In the genomic region with DNA sequence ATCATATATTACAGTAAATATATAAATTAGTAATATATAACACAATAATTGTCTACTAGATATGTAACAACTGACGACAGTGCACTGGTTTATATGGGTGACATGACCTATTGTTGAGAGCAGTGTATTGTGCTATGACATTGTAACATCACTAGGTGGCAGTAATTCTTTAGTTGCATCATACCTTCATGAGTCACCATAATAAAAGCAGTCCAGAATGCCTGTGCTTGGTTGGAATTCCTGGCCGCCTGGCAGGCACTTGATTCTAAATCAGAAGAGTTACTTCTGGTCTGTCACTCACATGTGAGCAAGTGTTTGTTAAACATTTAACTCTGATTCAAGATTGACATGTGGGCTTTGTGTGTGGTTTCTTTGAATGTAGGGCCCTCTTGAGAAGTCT, we compare ENCODE assay signal across 9 mouse cellular contexts. TPM values are rescaled to one million over a fixed set of nuclear protein-coding genes. Genes with fewer than 3 reads are reported as not detected.
DNase-seq lines count a peak whose midpoint lies in the region; ATAC-seq and TF ChIP-seq lines count a peak whose summit lies in the region.
"Had no signal": no experiment of that assay in that cellular context is flagged by ENCODE, and none has a peak within 500 bp of the region (broad histone marks: within the 10 kb centered on the region; RNA-seq: fewer than 3 reads in every experiment).

No protein-coding gene starts in this region.

- DNase-seq in heart, adult 8-10 months (ENCODE audit: low spot score), result peak; percentile 30
- peak; percentile 35 for DNase-seq in Patski (ENCODE audit: low read depth, low spot score)
- DNase-seq in embryo, embryonic 10.5 days (ENCODE audit: low spot score), result peak; percentile 66
- DNase-seq in intestine, embryonic 14.5 days (ENCODE audit: low spot score), result no peak
- DNase-seq in lung, adult 18-20 months, result peak; percentile 25 to 34
- peak; percentile 15 for DNase-seq in right cerebral cortex, postnatal 4 days
- DNase-seq in spleen, postnatal 4 days (ENCODE audit: low spot score in 2 of 2), result no peak

- H3K4me2 ChIP-seq in heart, embryonic 12.5 days, result no peak overlapping the region
- H3K4me2 ChIP-seq in intestine, embryonic 14.5 days (ENCODE audit: low read length), result no peak overlapping the region
- H3K4me2 ChIP-seq: lung, embryonic 15.5 days had no signal

- H3K4me3 ChIP-seq in heart, embryonic 12.5 days, result no peak overlapping the region
- H3K4me3 ChIP-seq in intestine, embryonic 14.5 days (ENCODE audit: low read depth, low read length), result no peak overlapping the region
- H3K4me3 ChIP-seq: lung, embryonic 15.5 days had no signal

- no peak overlapping the region for H3K9ac ChIP-seq in heart, embryonic 12.5 days
- no peak overlapping the region for H3K9ac ChIP-seq in intestine, embryonic 14.5 days (ENCODE audit: low read length)
- H3K9ac ChIP-seq: lung, embryonic 15.5 days had no signal

- CTCF ChIA-PET in Patski (lab: Charles Lee), result interaction anchor here (0.7 to 1.4 kb wide), 5 partner anchors 9 to 1248 kb away, joined by 3 to 5 read pairs (median 3); no protein-coding TSS in a partner anchor

- ATAC-seq in heart, embryonic 12.5 days (ENCODE audit: insufficient number of reproducible peaks, low FRiP score), result no peak
- peak; percentile 90 for ATAC-seq in Patski
- ATAC-seq in intestine, embryonic 14.5 days (replicated peaks; ENCODE audit: low FRiP score, low TSS enrichment, low read depth), result peak; percentile 37; the same call in 1 of the 2 replicates

- no peaks in the 10 kb centered on the region for H3K36me3 ChIP-seq in heart, embryonic 12.5 days
- no peaks in the 10 kb centered on the region for H3K36me3 ChIP-seq in intestine, embryonic 14.5 days (ENCODE audit: control insufficient read depth, insufficient read depth, low read length)
- H3K36me3 ChIP-seq: lung, embryonic 15.5 days had no signal

- no peaks in the 10 kb centered on the region for H3K27me3 ChIP-seq in heart, embryonic 12.5 days (replicated peaks)
- no peaks in the 10 kb centered on the region for H3K27me3 ChIP-seq in Patski
- H3K27me3 ChIP-seq in intestine, embryonic 14.5 days (replicated peaks; ENCODE audit: control insufficient read depth, insufficient read depth, low read length), result no peaks in the 10 kb centered on the region
- H3K27me3 ChIP-seq: lung, embryonic 15.5 days had no signal

- no peaks in the 10 kb centered on the region for H3K9me3 ChIP-seq in heart, embryonic 12.5 days (replicated peaks)
- H3K9me3 ChIP-seq in intestine, embryonic 14.5 days (ENCODE audit: control insufficient read depth, low read length), result no peaks in the 10 kb centered on the region
- H3K9me3 ChIP-seq: lung, embryonic 15.5 days had no signal

- no peaks in the 10 kb centered on the region for H3K4me1 ChIP-seq in heart, embryonic 12.5 days (replicated peaks)
- H3K4me1 ChIP-seq in intestine, embryonic 14.5 days (replicated peaks; ENCODE audit: control insufficient read depth, insufficient read depth, low read length), result no peaks in the 10 kb centered on the region
- H3K4me1 ChIP-seq: lung, embryonic 15.5 days had no signal

- 34% methylated on average over 2 of the region's 2 CpGs for WGBS in heart, embryonic 12.5 days
- WGBS in intestine, embryonic 14.5 days, result 38% methylated on average over 2 of the region's 2 CpGs

- no peak overlapping the region for H3K27ac ChIP-seq in heart, embryonic 12.5 days (ENCODE audit: poor library complexity, severe bottlenecking)
- no peak overlapping the region for H3K27ac ChIP-seq in intestine, embryonic 14.5 days (ENCODE audit: low read depth)
- H3K27ac ChIP-seq: lung, embryonic 15.5 days had no signal

- in situ Hi-C loops in Patski (cut with MboI; ENCODE audit: low pct_unique_long_range_greater_than_20kb), result loop anchor here (5.0 kb wide), 2 partner anchors 143 to 1257 kb away; no protein-coding TSS in a partner anchor

- POLR2A ChIA-PET in Patski (lab: Charles Lee), result no interaction called here

- TF ChIP-seq CTCF in Patski (IDR thresholded peaks at IDR 0.05), result peak; percentile 70

RNA-seq across cellular contexts. Expression of gene Crbn, which starts 5.0 kb away (rescaled TPM):
- 10 to 100 TPM; 47.7 to 62.5 (median 52.1) TPM for total RNA-seq in heart, adult 8-10 months (2022)
- polyA plus RNA-seq in heart, embryonic 12.5 days (2016; fragmentation: Nextera tagmentation; extraction: Ambion mirVana), result 31.1 and 33.4 TPM in 2 replicates
- polyA plus RNA-seq in Patski (2021), result 42.1 TPM
- polyA plus RNA-seq in intestine, embryonic 14.5 days (2014; fragmentation: Nextera tagmentation; extraction: Ambion mirVana), result 39.6 and 46.0 TPM in 2 replicates

RNA-seq across cellular contexts. Expression of gene Trnt1, which starts 36.0 kb away (rescaled TPM):
- total RNA-seq in heart, adult 8-10 months (2022), result 10 to 100 TPM; 28.5 to 35.1 (median 33.0) TPM
- polyA plus RNA-seq in heart, embryonic 12.5 days (2016; fragmentation: Nextera tagmentation; extraction: Ambion mirVana), result 48.8 and 50.8 TPM in 2 replicates
- 38.0 TPM for polyA plus RNA-seq in Patski (2021)
- polyA plus RNA-seq in intestine, embryonic 14.5 days (2014; fragmentation: Nextera tagmentation; extraction: Ambion mirVana), result 59.8 and 60.7 TPM in 2 replicates

RNA-seq across cellular contexts. Expression of gene Il5ra, which starts 56.1 kb away (rescaled TPM):
- total RNA-seq in heart, adult 8-10 months (2022), result not detected
- not detected in 2 replicates for polyA plus RNA-seq in heart, embryonic 12.5 days (2016; fragmentation: Nextera tagmentation; extraction: Ambion mirVana)
- 0.03 TPM for polyA plus RNA-seq in Patski (2021)
- polyA plus RNA-seq in intestine, embryonic 14.5 days (2014; fragmentation: Nextera tagmentation; extraction: Ambion mirVana), result not detected in 2 replicates

Comparison
In these comparisons a context has a peak if more than half of its experiments do, and no peak if none do; other contexts are left out.
1. DNase-seq: peak in heart, adult 8-10 months (single experiment), Patski (single experiment), embryo, embryonic 10.5 days (single experiment), lung, adult 18-20 months (2 of 2) and right cerebral cortex, postnatal 4 days (single experiment); none in intestine, embryonic 14.5 days (single experiment) and spleen, postnatal 4 days (0 of 2).